Mouse (Mus musculus): ENCODE results near the gene Pik3c2b.
A peak's percentile ranks its signal among the peaks of the same experiment; 100 is the strongest.

Gene Pik3c2b

GRCm38 (mm10) chr1:133100980-133101798 lies 55.7 kb downstream of the Pik3c2b start:
- DNase-seq (ENCODE audit: low spot score): peak; percentile 82

- no peak for DNase-seq (ENCODE audit: low spot score)
These were observed 56.6 kb downstream of the Pik3c2b start for GRCm38 (mm10) chr1:133102108-133102507.

GRCm38 (mm10) chr1:133103315-133103714 lies 57.8 kb downstream of the Pik3c2b start:
- no peak for DNase-seq (ENCODE audit: low spot score)

GRCm38 (mm10) chr1:133103871-133104270 lies 58.4 kb downstream of the Pik3c2b start:
- DNase-seq (ENCODE audit: low spot score): no peak

- no peak for DNase-seq (ENCODE audit: low spot score)
These were observed 70.6 kb downstream of the Pik3c2b start for GRCm38 (mm10) chr1:133116108-133116507.

- no peak for DNase-seq (ENCODE audit: low spot score)
These were observed 72.7 kb downstream of the Pik3c2b start for GRCm38 (mm10) chr1:133118127-133118526.

- no peak for DNase-seq (ENCODE audit: low spot score)
These were observed 73.4 kb downstream of the Pik3c2b start for GRCm38 (mm10) chr1:133118844-133119243.

- no peak for DNase-seq (ENCODE audit: low spot score)
These were observed 74.7 kb downstream of the Pik3c2b start for GRCm38 (mm10) chr1:133119931-133120712.

- no peak for DNase-seq (ENCODE audit: low spot score)
These were observed 75.8 kb downstream of the Pik3c2b start for GRCm38 (mm10) chr1:133121246-133121645.

- no peak for DNase-seq (ENCODE audit: low spot score)
These were observed 78.7 kb downstream of the Pik3c2b start for GRCm38 (mm10) chr1:133124137-133124536.

GRCm38 (mm10) chr1:133125640-133126364 lies 80.3 kb downstream of the Pik3c2b start:
- DNase-seq (ENCODE audit: low spot score): no peak

GRCm38 (mm10) chr1:133126365-133126740 lies 80.9 kb downstream of the Pik3c2b start:
- DNase-seq (ENCODE audit: low spot score): no peak

GRCm38 (mm10) chr1:133127328-133127727 lies 81.9 kb downstream of the Pik3c2b start:
- DNase-seq (ENCODE audit: low spot score): no peak

- DNase-seq (ENCODE audit: low spot score): peak; percentile 44
These were observed 84.2 kb downstream of the Pik3c2b start for GRCm38 (mm10) chr1:133129471-133130221.

- DNase-seq (ENCODE audit: low spot score): peak; percentile 99
These were observed 85.4 kb downstream of the Pik3c2b start, which contains the start of gene Ppp1r15b for GRCm38 (mm10) chr1:133130638-133131560. Ppp1r15b (plus strand) TSS chr1:133131143.

- DNase-seq (ENCODE audit: low spot score): no peak
These were observed 86.1 kb downstream of the Pik3c2b start for GRCm38 (mm10) chr1:133131561-133131905.

- no peak for DNase-seq (ENCODE audit: low spot score)
These were observed 86.5 kb downstream of the Pik3c2b start for GRCm38 (mm10) chr1:133131936-133132335.

- DNase-seq (ENCODE audit: low spot score): no peak
These were observed 87.2 kb downstream of the Pik3c2b start for GRCm38 (mm10) chr1:133132388-133133326.

GRCm38 (mm10) chr1:133133425-133133824 lies 88.0 kb downstream of the Pik3c2b start:
- no peak for DNase-seq (ENCODE audit: low spot score)

GRCm38 (mm10) chr1:133134071-133134470 lies 88.6 kb downstream of the Pik3c2b start:
- DNase-seq (ENCODE audit: low spot score): no peak

All from layer of hippocampus, adult 11-12 months (tissue).